Mouse (Mus musculus) stomach, postnatal 0 days (tissue): ENCODE measurements at regions not wholly inside any gene's neighbourhood (a gene's known extent, or its start where the extent isn't known, plus 50 kb on each side); places are given as distances from the start of the nearest gene placed in this dataset.

Experiments used
- CTCF ChIP-seq: IDR thresholded peaks from 2 replicates; pipeline ENCODE4 v1.5.1; 2016; ENCODE audit warnings: antibody characterized with exemption, low read depth, mild to moderate bottlenecking, moderate library complexity
- EP300 ChIP-seq: optimal IDR thresholded peaks from 2 replicates; pipeline ENCODE3; 2016; ENCODE audit warnings: antibody characterized with exemption

DNA sequence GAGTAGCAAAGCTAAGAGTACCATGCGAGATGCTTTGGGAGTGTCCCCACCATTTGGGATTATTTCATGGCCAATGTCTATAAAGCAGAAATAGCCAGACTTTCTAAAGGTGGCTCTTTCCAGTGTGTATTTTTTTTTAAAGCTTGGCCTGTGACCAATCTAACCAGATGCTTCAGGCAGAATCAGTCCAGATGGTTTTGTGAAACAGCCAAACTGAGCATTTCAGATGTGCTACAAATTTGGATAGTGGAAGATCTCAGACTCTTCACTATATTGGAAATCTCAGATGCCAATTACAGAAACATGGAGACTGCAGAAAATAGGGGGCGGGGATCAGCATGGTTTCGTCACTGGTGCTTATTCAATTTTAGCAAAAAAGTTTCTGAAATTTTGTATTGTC, 213.6 kb upstream of the Nmur2 start:
- TF ChIP-seq EP300: no peak
- no peak for TF ChIP-seq CTCF
